Mouse (Mus musculus): ENCODE results near the gene Rnf113a2. TPM values are rescaled to one million over a fixed set of nuclear protein-coding genes. Genes with fewer than 3 reads are reported as not detected.

Rnf113a2 gene
- polyA plus RNA-seq (2012; rRNA removed) (10.4 and 18.1 TPM in 2 replicates), polyA plus RNA-seq (2014; fragmentation: Nextera tagmentation; extraction: Ambion mirVana) (21.6 and 24.5 TPM in 2 replicates)

DNA sequence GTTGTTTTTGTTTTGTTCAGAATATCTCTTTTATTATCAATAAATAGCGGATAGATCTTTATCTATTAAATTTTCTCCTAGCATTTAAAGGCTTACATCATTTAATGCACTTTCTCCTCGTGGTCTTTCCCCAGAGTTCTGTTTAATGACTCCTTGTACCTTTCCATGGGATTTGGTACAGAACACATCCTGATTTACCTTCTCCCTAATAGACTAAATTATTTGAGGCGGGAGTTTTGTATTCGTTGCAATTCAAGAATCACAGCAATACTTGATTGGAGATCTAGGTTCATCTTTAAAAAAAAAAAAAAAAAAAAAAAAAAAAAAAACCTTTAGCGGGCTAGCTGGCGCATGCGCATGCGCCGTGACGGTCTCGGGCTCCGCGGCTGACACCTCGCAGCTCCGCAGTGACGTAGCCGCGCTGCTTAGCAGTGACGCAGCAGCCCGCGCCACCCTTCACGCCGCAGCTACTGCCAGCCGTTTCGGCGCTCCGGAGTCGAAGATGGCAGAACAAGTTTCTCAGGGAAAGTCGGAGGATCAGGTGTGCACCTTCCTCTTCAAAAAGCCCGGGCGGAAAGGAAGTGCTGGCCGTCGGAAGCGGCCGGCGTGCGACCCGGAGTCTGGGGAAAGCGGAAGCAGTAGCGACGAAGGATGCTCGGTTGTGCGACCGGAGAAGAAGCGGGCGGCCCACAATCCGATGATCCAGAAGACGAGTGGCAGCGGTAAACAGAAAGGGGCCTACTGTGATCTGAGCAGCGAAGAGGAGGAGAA lies at the start of gene Rnf113a2:
Rnf113a2 (plus strand) TSS at position 363 of the 771 bp plus-strand sequence.
- Histone ChIP-seq H3K9ac (ENCODE audit: low read depth, low read length, severe bottlenecking) (peak within 1 kb of the TSS; percentile 71), H3K36me3 (ENCODE audit: control insufficient read depth, insufficient read depth, low read length) (no peaks in the 10 kb centered on the region), H3K4me3 (replicated peaks; ENCODE audit: low read length) (peak within 1 kb of the TSS; percentile 56), H3K9me3 (ENCODE audit: control insufficient read depth, low read length) (0 out of 2 replicates have a peak, but pooled peaks cover 4% of the 10 kb centered on the region), H3K4me1 (ENCODE audit: control insufficient read depth, insufficient read depth, low read length) (no peaks in the 10 kb centered on the region), H3K27me3 (ENCODE audit: control insufficient read depth, insufficient read depth, low read length) (no peaks in the 10 kb centered on the region), H3K4me2 (replicated peaks; ENCODE audit: low read depth, low read length, severe bottlenecking) (peak within 1 kb of the TSS; percentile 79), H3K27ac (replicated peaks; ENCODE audit: low read depth, low read length) (peak within 1 kb of the TSS; percentile 19; the same call in 1 of the 2 replicates)
- TF ChIP-seq POLR2A (IDR thresholded peaks at IDR 0.05; ENCODE audit: borderline replicate concordance, extremely low read depth, insufficient read depth, insufficient read length), result 0 out of 2 replicates have a peak, but pooled peaks have one; percentile 23
- ATAC-seq (ENCODE audit: low FRiP score, low read depth), result peak; percentile 89
- WGBS, result 3% methylated on average over 50 of the region's 50 CpGs
- peak; percentile 86 for DNase-seq (ENCODE audit: low spot score)

DNA sequence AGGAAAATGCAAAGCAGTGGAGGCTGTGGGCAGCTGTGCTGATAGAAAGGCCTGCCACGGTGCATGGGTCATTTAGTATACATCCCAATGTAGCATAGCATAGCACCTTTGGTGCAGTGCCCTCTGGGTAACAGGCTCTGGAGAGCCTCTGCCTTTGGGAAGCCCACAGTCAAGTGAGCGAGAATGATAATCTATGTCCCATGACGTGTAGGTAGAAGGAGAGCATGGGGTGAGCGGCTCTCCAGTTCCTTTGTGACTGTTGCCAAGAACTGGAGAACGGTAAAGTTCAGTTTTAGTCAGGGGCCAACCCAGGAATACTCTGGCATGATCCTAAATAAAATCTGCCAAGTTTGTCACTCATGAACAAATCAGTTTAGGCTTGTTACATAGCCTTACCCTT lies 45.3 kb upstream of the Rnf113a2 start:
- no peak overlapping the region for H3K9ac ChIP-seq (ENCODE audit: low read depth, low read length, severe bottlenecking)
- H3K36me3 ChIP-seq (ENCODE audit: control insufficient read depth, insufficient read depth, low read length), result peaks cover 82% of the 10 kb centered on the region

DNA sequence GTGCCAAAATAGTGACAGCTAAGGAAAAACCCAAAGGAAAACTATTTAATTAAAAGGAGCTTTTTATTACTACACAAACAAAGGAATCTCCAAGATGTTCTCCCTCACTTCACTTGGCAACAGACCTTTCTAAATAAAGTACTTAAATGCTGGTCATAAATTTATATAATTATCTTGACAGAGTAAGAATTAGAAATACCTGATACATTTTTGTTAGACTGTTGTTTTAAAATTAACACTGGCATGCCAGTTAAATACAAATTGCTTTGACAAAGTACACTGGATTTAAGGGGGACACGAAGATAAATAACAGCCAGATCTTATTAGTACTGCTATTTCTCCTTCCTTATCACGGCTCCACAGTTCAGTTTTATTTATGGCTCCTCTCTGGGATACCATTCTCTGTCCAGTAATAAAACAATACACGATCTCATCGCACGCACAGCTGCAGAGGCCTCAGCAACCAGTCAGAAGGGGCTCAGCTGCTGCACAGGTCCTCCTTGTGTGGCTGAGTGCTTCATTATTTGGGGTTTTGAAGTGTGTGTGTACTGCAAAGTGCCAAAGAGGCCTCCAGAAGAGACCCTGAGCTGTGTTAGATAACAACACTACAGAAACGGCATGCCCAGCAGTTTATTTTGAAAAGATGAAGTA lies 43.0 kb upstream of the Rnf113a2 start:
- ATAC-seq (ENCODE audit: low FRiP score, low read depth) (no peak; the same call in 1 of the 2 replicates), DNase-seq (ENCODE audit: low spot score) (no peak)
- Histone ChIP-seq H3K4me1 (ENCODE audit: control insufficient read depth, insufficient read depth, low read length) (no peaks in the 10 kb centered on the region), H3K27ac (replicated peaks; ENCODE audit: low read depth, low read length) (no peak overlapping the region), H3K36me3 (ENCODE audit: control insufficient read depth, insufficient read depth, low read length) (peaks cover 67% of the 10 kb centered on the region), H3K4me3 (replicated peaks; ENCODE audit: low read length) (no peak overlapping the region), H3K9ac (ENCODE audit: low read depth, low read length, severe bottlenecking) (no peak overlapping the region), H3K27me3 (ENCODE audit: control insufficient read depth, insufficient read depth, low read length) (no peaks in the 10 kb centered on the region), H3K4me2 (replicated peaks; ENCODE audit: low read depth, low read length, severe bottlenecking) (no peak overlapping the region), H3K9me3 (ENCODE audit: control insufficient read depth, low read length) (no peaks in the 10 kb centered on the region)
- no peak for TF ChIP-seq POLR2A (IDR thresholded peaks at IDR 0.05; ENCODE audit: borderline replicate concordance, extremely low read depth, insufficient read depth, insufficient read length)
- WGBS, result 74% methylated on average over 6 of the region's 6 CpGs

More for the DNA sequence above, 45.3 kb upstream of the Rnf113a2 start:
- ATAC-seq (ENCODE audit: low FRiP score, low read depth) (no peak), DNase-seq (ENCODE audit: low spot score) (no peak)
- H3K27me3 ChIP-seq (ENCODE audit: control insufficient read depth, insufficient read depth, low read length), result no peaks in the 10 kb centered on the region
- no peak overlapping the region for H3K27ac ChIP-seq (replicated peaks; ENCODE audit: low read depth, low read length)
- H3K9me3 ChIP-seq (ENCODE audit: control insufficient read depth, low read length), result no peaks in the 10 kb centered on the region
- 93% methylated on average over 5 of the region's 5 CpGs for WGBS
- no peak for TF ChIP-seq POLR2A (IDR thresholded peaks at IDR 0.05; ENCODE audit: borderline replicate concordance, extremely low read depth, insufficient read depth, insufficient read length)
- no peak overlapping the region for H3K4me2 ChIP-seq (replicated peaks; ENCODE audit: low read depth, low read length, severe bottlenecking)
- H3K4me3 ChIP-seq (replicated peaks; ENCODE audit: low read length), result no peak overlapping the region
- no peaks in the 10 kb centered on the region for H3K4me1 ChIP-seq (ENCODE audit: control insufficient read depth, insufficient read depth, low read length)

DNA sequence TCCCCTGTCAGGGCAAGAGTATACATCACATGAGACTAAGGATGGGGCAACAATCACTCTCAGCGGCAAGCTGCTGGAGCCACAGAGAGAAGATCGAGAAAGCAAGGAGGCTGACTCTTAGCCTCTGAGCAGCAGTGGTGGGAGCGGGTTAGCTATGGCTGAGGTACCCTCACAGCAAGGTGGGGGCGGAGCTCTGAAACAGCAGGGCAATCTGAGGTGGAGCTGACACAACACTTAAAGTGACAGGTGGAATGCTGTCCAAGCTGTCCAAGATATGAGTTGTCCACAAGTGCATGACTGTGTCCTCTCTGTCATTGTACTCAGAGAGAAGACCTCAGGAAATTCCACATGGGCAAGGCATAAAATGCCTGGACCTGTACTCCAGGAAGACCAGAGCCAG lies 34.6 kb upstream of the Rnf113a2 start:
- WGBS, result 84% methylated on average over 4 of the region's 4 CpGs
- ATAC-seq (ENCODE audit: low FRiP score, low read depth) (no peak), DNase-seq (ENCODE audit: low spot score) (no peak)
- Histone ChIP-seq H3K9me3 (ENCODE audit: control insufficient read depth, low read length) (no peaks in the 10 kb centered on the region), H3K36me3 (ENCODE audit: control insufficient read depth, insufficient read depth, low read length) (peaks cover 4% of the 10 kb centered on the region; the same call in 1 of the 2 replicates), H3K4me3 (replicated peaks; ENCODE audit: low read length) (no peak overlapping the region), H3K4me1 (ENCODE audit: control insufficient read depth, insufficient read depth, low read length) (no peaks in the 10 kb centered on the region), H3K27me3 (ENCODE audit: control insufficient read depth, insufficient read depth, low read length) (no peaks in the 10 kb centered on the region), H3K4me2 (replicated peaks; ENCODE audit: low read depth, low read length, severe bottlenecking) (no peak overlapping the region), H3K27ac (replicated peaks; ENCODE audit: low read depth, low read length) (no peak overlapping the region), H3K9ac (ENCODE audit: low read depth, low read length, severe bottlenecking) (no peak overlapping the region)
- TF ChIP-seq POLR2A (IDR thresholded peaks at IDR 0.05; ENCODE audit: borderline replicate concordance, extremely low read depth, insufficient read depth, insufficient read length), result no peak

GRCm38 (mm10) chr12:84384644-84385081 lies 32.3 kb upstream of the Rnf113a2 start:
- WGBS, result 72% methylated on average over 5 of the region's 5 CpGs
- no peak for TF ChIP-seq POLR2A (IDR thresholded peaks at IDR 0.05; ENCODE audit: borderline replicate concordance, extremely low read depth, insufficient read depth, insufficient read length)
- Histone ChIP-seq H3K4me1 (ENCODE audit: control insufficient read depth, insufficient read depth, low read length) (no peaks in the 10 kb centered on the region), H3K9me3 (ENCODE audit: control insufficient read depth, low read length) (no peaks in the 10 kb centered on the region), H3K36me3 (ENCODE audit: control insufficient read depth, insufficient read depth, low read length) (no peaks in the 10 kb centered on the region), H3K4me3 (replicated peaks; ENCODE audit: low read length) (no peak overlapping the region), H3K27me3 (ENCODE audit: control insufficient read depth, insufficient read depth, low read length) (no peaks in the 10 kb centered on the region), H3K9ac (ENCODE audit: low read depth, low read length, severe bottlenecking) (no peak overlapping the region), H3K27ac (replicated peaks; ENCODE audit: low read depth, low read length) (no peak overlapping the region), H3K4me2 (replicated peaks; ENCODE audit: low read depth, low read length, severe bottlenecking) (no peak overlapping the region)
- DNase-seq (ENCODE audit: low spot score) (no peak), ATAC-seq (ENCODE audit: low FRiP score, low read depth) (no peak)
